Comparison of ENCODE assay signal across 22 mouse cellular contexts in the genomic region with DNA sequence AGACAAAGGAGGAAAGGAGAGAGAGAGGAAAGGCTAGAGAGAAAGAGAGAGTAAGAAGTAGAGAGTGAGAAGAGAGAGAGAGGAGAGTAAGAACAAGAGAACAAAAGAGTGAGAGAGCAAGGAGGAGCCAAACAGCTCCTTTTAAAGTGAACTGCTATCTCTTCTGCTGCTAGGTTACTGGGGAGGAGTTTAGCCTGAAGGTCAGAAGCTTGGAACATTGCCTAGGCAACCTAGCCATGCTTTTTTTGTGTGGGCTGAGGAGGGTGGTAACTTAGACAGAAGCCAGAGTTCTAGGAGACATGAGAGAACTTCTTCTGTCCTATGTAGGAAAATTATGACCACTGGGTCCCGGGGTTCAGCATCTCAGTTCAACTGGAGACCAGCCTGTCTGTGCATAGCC.
DNase-seq lines count a peak whose midpoint lies in the region; ATAC-seq lines count a peak whose summit lies in the region.
"Had no signal": no experiment of that assay in that cellular context is flagged by ENCODE, and none has a peak within 500 bp of the region (broad histone marks: within the 10 kb centered on the region; RNA-seq: fewer than 3 reads in every experiment).

No protein-coding gene starts in this region.

- no peak overlapping the region for H3K9ac ChIP-seq in kidney, embryonic 15.5 days
- no peak overlapping the region for H3K9ac ChIP-seq in kidney, embryonic 14.5 days (ENCODE audit: low read depth, low read length)
- H3K9ac ChIP-seq: embryonic facial prominence, embryonic 15.5 days; heart, embryonic 12.5 days; hindbrain, embryonic 14.5 days; intestine, embryonic 15.5 days had no signal

- H3K27me3 ChIP-seq in kidney, embryonic 15.5 days, result no peaks in the 10 kb centered on the region
- no peaks in the 10 kb centered on the region for H3K27me3 ChIP-seq in kidney, embryonic 14.5 days (ENCODE audit: control insufficient read depth, insufficient read depth, low read length)
- H3K27me3 ChIP-seq: CH12.LX; embryonic facial prominence, embryonic 15.5 days; heart, embryonic 12.5 days; intestine, embryonic 15.5 days had no signal

- no peaks in the 10 kb centered on the region for H3K36me3 ChIP-seq in kidney, embryonic 15.5 days
- H3K36me3 ChIP-seq in kidney, embryonic 14.5 days (ENCODE audit: control insufficient read depth, insufficient read depth, low read length), result no peaks in the 10 kb centered on the region
- H3K36me3 ChIP-seq: embryonic facial prominence, embryonic 15.5 days; forebrain, embryonic 10.5 days; heart, embryonic 12.5 days; hindbrain, embryonic 10.5 days; intestine, embryonic 15.5 days had no signal

- H3K9me3 ChIP-seq in kidney, embryonic 15.5 days (replicated peaks), result peaks cover 8% of the 10 kb centered on the region; the same call in 1 of the 2 replicates
- peaks cover 5% of the 10 kb centered on the region; the same call in 1 of the 2 replicates for H3K9me3 ChIP-seq in kidney, embryonic 14.5 days (ENCODE audit: control insufficient read depth, low read length)
- H3K9me3 ChIP-seq: embryonic facial prominence, embryonic 15.5 days; intestine, embryonic 15.5 days had no signal

- ATAC-seq in kidney, embryonic 15.5 days (replicated peaks; ENCODE audit: low FRiP score), result 0 out of 2 replicates have a peak, but pooled peaks have one; percentile 43
- ATAC-seq in kidney, embryonic 14.5 days (ENCODE audit: low FRiP score, low TSS enrichment), result no peak
- ATAC-seq: forebrain, embryonic 14.5 days; intestine, embryonic 15.5 days had no signal

- H3K4me3 ChIP-seq in kidney, embryonic 15.5 days (replicated peaks), result no peak overlapping the region
- H3K4me3 ChIP-seq in kidney, embryonic 14.5 days (ENCODE audit: low read length), result no peak overlapping the region
- H3K4me3 ChIP-seq: embryonic facial prominence, embryonic 15.5 days; erythroblast, embryonic 14.5 days; forebrain, embryonic 10.5 days; gastrocnemius, adult 2 months; heart, embryonic 12.5 days; hindbrain, embryonic 10.5 days; intestine, embryonic 15.5 days had no signal

- no peaks in the 10 kb centered on the region for H3K4me1 ChIP-seq in kidney, embryonic 15.5 days
- H3K4me1 ChIP-seq in kidney, embryonic 14.5 days (ENCODE audit: control insufficient read depth, insufficient read depth, low read length), result no peaks in the 10 kb centered on the region
- H3K4me1 ChIP-seq: embryonic facial prominence, embryonic 15.5 days; forebrain, embryonic 10.5 days; heart, embryonic 12.5 days; hindbrain, embryonic 10.5 days; intestine, embryonic 15.5 days had no signal

- peak; percentile 8 to 45 for DNase-seq in adrenal gland, adult (ENCODE audit: inconsistent age in 2 of 2, low spot score in 1 of 2)
- DNase-seq in adrenal gland, adult 2 months, result no peak
- peak; percentile 6 to 10 for DNase-seq in kidney, postnatal 4 days
- no peak for DNase-seq in kidney, postnatal 36 days
- DNase-seq in layer of hippocampus, adult 9-11 months, result no peak
- DNase-seq: cerebellum, adult 11 months; cerebellum, adult 8-10 months; cerebellum, postnatal 14 days; embryo, embryonic 11 days; gastrocnemius, adult 2 months; gastrocnemius, postnatal 25 days had no signal

- WGBS in kidney, embryonic 15.5 days, result 85% methylated on average over 1 of the region's 1 CpGs
- 67% methylated on average over 1 of the region's 1 CpGs for WGBS in kidney, embryonic 14.5 days

- no peak overlapping the region for H3K27ac ChIP-seq in kidney, embryonic 15.5 days
- no peak overlapping the region for H3K27ac ChIP-seq in kidney, embryonic 14.5 days (ENCODE audit: low read depth, low read length)
- H3K27ac ChIP-seq: embryonic facial prominence, embryonic 15.5 days; forebrain, embryonic 10.5 days; gastrocnemius, adult 2 months; hindbrain, embryonic 10.5 days; hindbrain, embryonic 14.5 days; intestine, embryonic 15.5 days had no signal

- H3K4me2 ChIP-seq in kidney, embryonic 15.5 days, result no peak overlapping the region
- no peak overlapping the region for H3K4me2 ChIP-seq in kidney, embryonic 14.5 days (replicated peaks; ENCODE audit: low read depth, low read length)
- H3K4me2 ChIP-seq: embryonic facial prominence, embryonic 15.5 days; heart, embryonic 12.5 days; hindbrain, embryonic 14.5 days; intestine, embryonic 15.5 days had no signal

Comparison
In these comparisons a context has a peak if more than half of its experiments do, and no peak if none do; other contexts are left out.
1. DNase-seq: peak in adrenal gland, adult (2 of 2) and kidney, postnatal 4 days (2 of 2); none in adrenal gland, adult 2 months (single experiment), kidney, postnatal 36 days (0 of 2) and layer of hippocampus, adult 9-11 months (single experiment).